Mouse (Mus musculus): Measurements from ENCODE around the gene Appl2.
"Not testable (repeated sequence)": the region's sequence is repeated elsewhere in the genome, so short reads cannot be mapped to it uniquely, and the experiment has no call there.

Gene Appl2

GRCm38 (mm10) chr10:83648131-83649020, at the start of gene Appl2:
Gene Appl2 (minus strand): TSS chr10:83648738.
- DNase-seq = peak; percentile 90

GRCm38 (mm10) chr10:83696226-83696625, 47.7 kb upstream of the Appl2 start:
- DNase-seq = no peak

GRCm38 (mm10) chr10:83692175-83692895, 43.8 kb upstream of the Appl2 start:
- DNase-seq = no peak

- peak; percentile 14 for DNase-seq
Measured at GRCm38 (mm10) chr10:83688215-83688614, 39.7 kb upstream of the Appl2 start.

GRCm38 (mm10) chr10:83681334-83681733, 32.8 kb upstream of the Appl2 start:
- DNase-seq = no peak

GRCm38 (mm10) chr10:83666556-83666955, 18.0 kb upstream of the Appl2 start:
- no peak for DNase-seq

- no peak for DNase-seq
Measured at GRCm38 (mm10) chr10:83661925-83662324, 13.4 kb upstream of the Appl2 start.

GRCm38 (mm10) chr10:83660605-83661004, 12.1 kb upstream of the Appl2 start:
- no peak for DNase-seq

- DNase-seq = no peak
Measured at GRCm38 (mm10) chr10:83654591-83654990, 6.1 kb upstream of the Appl2 start.

GRCm38 (mm10) chr10:83652205-83652866, 3.8 kb upstream of the Appl2 start:
- DNase-seq = not testable (repeated sequence)

- DNase-seq = no peak
Measured at GRCm38 (mm10) chr10:83649037-83649436, 499 bp upstream of the Appl2 start.

GRCm38 (mm10) chr10:83646351-83646885, 2.1 kb downstream of the Appl2 start:
- no peak for DNase-seq

GRCm38 (mm10) chr10:83645716-83645990, 2.9 kb downstream of the Appl2 start:
- no peak for DNase-seq

- no peak for DNase-seq
Measured at GRCm38 (mm10) chr10:83644865-83645715, 3.4 kb downstream of the Appl2 start.

- DNase-seq = no peak
Measured at GRCm38 (mm10) chr10:83644167-83644566, 4.4 kb downstream of the Appl2 start.

- no peak for DNase-seq
Measured at GRCm38 (mm10) chr10:83641641-83642040, 6.9 kb downstream of the Appl2 start.

GRCm38 (mm10) chr10:83639881-83640386, 8.6 kb downstream of the Appl2 start:
- DNase-seq = no peak

GRCm38 (mm10) chr10:83637295-83637694, 11.2 kb downstream of the Appl2 start:
- DNase-seq = peak; percentile 66

- no peak for DNase-seq
Measured at GRCm38 (mm10) chr10:83636191-83636590, 12.3 kb downstream of the Appl2 start.

- DNase-seq = peak; percentile 33
Measured at GRCm38 (mm10) chr10:83634461-83634860, 14.1 kb downstream of the Appl2 start.

GRCm38 (mm10) chr10:83632806-83633374, 15.6 kb downstream of the Appl2 start:
- no peak for DNase-seq

GRCm38 (mm10) chr10:83631775-83632174, 16.8 kb downstream of the Appl2 start:
- DNase-seq = no peak

Data from right cerebral cortex, postnatal 14 days (tissue).